Mouse (Mus musculus): ENCODE results near the gene Spryd3. TPM values are rescaled to one million over a fixed set of nuclear protein-coding genes. Genes with fewer than 3 reads are reported as not detected.

The Spryd3 gene
- total and polyA plus RNA-seq, 2 experiments from 2014 or later: 95.6 to 110 TPM

DNA sequence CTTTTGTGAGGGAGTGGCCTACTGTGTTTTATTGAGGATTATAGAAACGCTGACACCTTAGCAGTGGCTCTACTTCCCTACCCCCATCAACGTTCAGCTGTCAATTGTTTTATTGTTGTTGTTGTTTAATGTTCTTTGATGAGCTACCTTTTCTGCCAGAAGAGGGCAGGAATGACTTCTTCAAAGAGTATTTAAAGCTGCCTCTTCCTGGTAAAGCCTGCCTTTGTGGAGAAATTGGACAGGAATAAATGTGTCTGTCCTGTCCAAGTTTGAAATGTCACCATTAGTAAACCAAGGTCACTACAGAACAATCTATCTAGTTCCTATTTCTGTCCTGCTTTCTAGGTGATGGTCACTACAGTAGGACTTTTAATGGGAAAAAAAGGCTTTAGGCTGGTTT is 41.9 kb downstream of the Spryd3 start:
- Histone ChIP-seq H3K4me1 (ENCODE audit: insufficient read depth) (no peaks in the 10 kb centered on the region), H3K27ac (ENCODE audit: low read depth, low read length) (no peak overlapping the region), H3K27me3 (ENCODE audit: insufficient read depth, low read length) (no peaks in the 10 kb centered on the region), H3K9ac (no peak overlapping the region), H3K36me3 (ENCODE audit: insufficient read depth) (peaks cover 87% of the 10 kb centered on the region), H3K4me3 (ENCODE audit: low read depth, low read length) (no peak overlapping the region), H3K4me2 (ENCODE audit: low read depth) (no peak overlapping the region), H3K9me3 (ENCODE audit: low read length) (no peaks in the 10 kb centered on the region)
- no peak for TF ChIP-seq CTCF (IDR thresholded peaks at IDR 0.05; ENCODE audit: low read depth)
- no peak for ATAC-seq
- DNase-seq: no peak
- 63% methylated on average over 2 of the region's 2 CpGs for WGBS

DNA sequence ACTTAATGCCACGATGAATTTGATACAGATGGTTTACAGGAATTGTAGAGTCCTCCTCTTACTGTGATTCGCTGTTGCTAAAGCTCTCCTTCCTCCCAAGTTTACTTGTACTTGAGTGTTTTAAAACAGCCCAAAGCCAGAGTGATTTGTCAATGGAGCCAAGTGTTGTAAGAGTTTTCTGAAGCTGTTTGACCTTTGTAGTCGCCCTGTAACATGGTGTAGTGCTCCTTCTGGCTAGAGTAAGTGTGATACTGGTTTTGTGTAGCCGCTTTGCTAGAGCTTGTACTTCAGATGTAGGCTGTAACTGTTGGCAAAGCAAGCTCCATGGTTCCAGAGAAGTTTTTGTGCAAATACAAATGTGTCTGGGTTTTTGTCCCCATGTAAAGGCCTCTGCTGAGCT is 43.8 kb downstream of the Spryd3 start:
- 93% methylated on average over 4 of the region's 4 CpGs for WGBS
- H3K27ac ChIP-seq (ENCODE audit: low read depth, low read length): no peak overlapping the region
- H3K4me1 ChIP-seq (ENCODE audit: insufficient read depth): no peaks in the 10 kb centered on the region
- H3K9ac ChIP-seq: no peak overlapping the region
- H3K4me3 ChIP-seq (ENCODE audit: low read depth, low read length): no peak overlapping the region
- ATAC-seq (no peak), DNase-seq (no peak)
- H3K27me3 ChIP-seq (ENCODE audit: insufficient read depth, low read length): no peaks in the 10 kb centered on the region
- no peak overlapping the region for H3K4me2 ChIP-seq (ENCODE audit: low read depth)
- H3K36me3 ChIP-seq (ENCODE audit: insufficient read depth): peaks cover 94% of the 10 kb centered on the region
- no peak for TF ChIP-seq CTCF (IDR thresholded peaks at IDR 0.05; ENCODE audit: low read depth)
- H3K9me3 ChIP-seq (ENCODE audit: low read length): no peaks in the 10 kb centered on the region

DNA sequence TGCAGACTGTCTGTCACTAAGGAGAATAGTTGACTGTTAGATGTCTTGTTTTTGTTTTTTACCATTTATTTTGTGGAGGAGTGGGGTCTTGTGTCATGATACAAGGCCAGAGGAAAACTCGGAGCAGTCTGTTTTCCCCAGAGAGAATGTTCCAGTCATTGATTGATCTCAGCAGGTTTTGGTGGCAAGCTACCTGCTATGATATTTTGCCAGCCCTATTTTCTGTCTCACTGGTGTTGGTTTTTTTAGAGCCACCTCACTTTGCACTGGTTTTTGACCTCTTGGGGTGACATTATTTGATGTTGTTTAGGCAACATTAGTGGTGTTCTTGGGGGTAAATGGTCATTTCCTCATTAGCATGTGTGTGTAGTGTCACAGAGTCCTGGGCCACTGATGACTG is 44.3 kb downstream of the Spryd3 start:
- H3K4me3 ChIP-seq (ENCODE audit: low read depth, low read length): no peak overlapping the region
- ATAC-seq (no peak), DNase-seq (no peak)
- 84% methylated on average over 1 of the region's 1 CpGs for WGBS
- H3K4me1 ChIP-seq (ENCODE audit: insufficient read depth): no peaks in the 10 kb centered on the region
- no peaks in the 10 kb centered on the region for H3K9me3 ChIP-seq (ENCODE audit: low read length)
- H3K27ac ChIP-seq (ENCODE audit: low read depth, low read length): no peak overlapping the region
- H3K4me2 ChIP-seq (ENCODE audit: low read depth): no peak overlapping the region
- H3K9ac ChIP-seq: no peak overlapping the region
- H3K36me3 ChIP-seq (ENCODE audit: insufficient read depth): peaks cover 98% of the 10 kb centered on the region
- no peak for TF ChIP-seq CTCF (IDR thresholded peaks at IDR 0.05; ENCODE audit: low read depth)
- H3K27me3 ChIP-seq (ENCODE audit: insufficient read depth, low read length): no peaks in the 10 kb centered on the region

DNA sequence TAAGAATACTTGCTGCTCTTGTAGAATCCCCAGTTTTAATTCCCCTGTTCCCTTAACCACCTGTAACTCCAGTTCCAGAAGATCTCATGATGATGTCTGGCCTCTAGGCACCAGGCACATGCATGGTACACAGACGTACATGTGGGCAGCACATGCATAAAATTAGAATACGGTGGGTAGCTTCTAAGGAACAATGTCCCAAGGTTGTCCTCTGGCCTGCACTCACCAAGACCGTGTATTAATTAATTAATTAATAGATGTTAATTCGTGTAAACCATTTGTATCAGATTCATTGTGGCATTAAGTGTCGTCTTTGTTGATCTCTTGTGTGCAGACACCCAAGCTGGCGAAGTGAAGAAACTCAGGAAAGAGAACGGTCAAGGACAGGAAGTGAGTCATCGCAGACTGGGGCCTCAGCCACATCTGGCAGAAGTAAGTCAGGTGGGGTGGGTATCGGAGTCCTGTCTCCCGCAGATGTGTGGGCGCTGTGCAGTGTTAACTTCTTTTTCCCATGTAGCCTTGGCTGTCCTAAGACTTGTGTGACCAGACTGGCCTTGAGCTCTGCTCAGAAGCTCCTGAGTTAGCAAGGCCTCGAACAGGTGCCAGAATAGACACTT is 44.9 kb downstream of the Spryd3 start:
- Histone ChIP-seq H3K9me3 (ENCODE audit: low read length) (no peaks in the 10 kb centered on the region), H3K4me3 (ENCODE audit: low read depth, low read length) (no peak overlapping the region), H3K27ac (ENCODE audit: low read depth, low read length) (no peak overlapping the region), H3K4me2 (ENCODE audit: low read depth) (no peak overlapping the region), H3K4me1 (ENCODE audit: insufficient read depth) (no peaks in the 10 kb centered on the region), H3K27me3 (ENCODE audit: insufficient read depth, low read length) (no peaks in the 10 kb centered on the region), H3K9ac (no peak overlapping the region), H3K36me3 (ENCODE audit: insufficient read depth) (peaks cover 96% of the 10 kb centered on the region)
- WGBS: 90% methylated on average over 12 of the region's 12 CpGs
- no peak for TF ChIP-seq CTCF (IDR thresholded peaks at IDR 0.05; ENCODE audit: low read depth)
- ATAC-seq: no peak
- no peak for DNase-seq

DNA sequence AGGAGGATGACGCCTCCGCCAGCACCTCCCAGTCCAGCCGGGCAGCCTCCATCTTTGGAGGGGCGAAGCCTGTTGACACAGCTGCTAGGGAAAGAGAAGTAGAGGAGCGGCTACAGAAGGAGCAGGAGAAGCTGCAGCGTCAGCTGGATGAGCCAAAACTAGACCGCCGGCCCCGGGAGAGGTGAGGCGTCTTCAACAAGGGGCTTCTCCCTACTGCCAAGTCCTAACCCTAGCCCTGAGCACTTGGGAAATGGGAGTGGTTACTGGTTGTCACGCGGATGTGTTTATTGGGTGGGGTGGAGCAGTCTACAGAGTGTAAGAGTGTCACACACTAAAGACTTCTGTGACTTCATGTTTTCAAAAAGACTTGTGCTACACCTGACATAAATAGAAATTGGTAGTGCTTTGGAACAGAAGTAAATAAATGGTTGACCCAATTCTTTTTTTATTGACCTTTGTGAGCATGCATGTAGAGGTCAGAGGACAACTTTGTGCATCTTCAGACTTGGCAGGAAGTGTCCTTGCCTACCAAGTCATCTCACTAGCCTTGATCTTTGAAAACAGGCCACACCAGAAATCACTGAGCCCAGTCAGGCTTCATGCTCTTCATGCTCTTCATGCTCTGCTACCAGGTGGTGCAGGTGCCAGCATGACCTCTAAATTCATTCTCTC is 46.0 kb downstream of the Spryd3 start:
- WGBS: 85% methylated on average over 12 of the region's 12 CpGs
- ATAC-seq (no peak), DNase-seq (no peak)
- no peak for TF ChIP-seq CTCF (IDR thresholded peaks at IDR 0.05; ENCODE audit: low read depth)
- Histone ChIP-seq H3K4me1 (ENCODE audit: insufficient read depth) (no peaks in the 10 kb centered on the region), H3K27ac (ENCODE audit: low read depth, low read length) (no peak overlapping the region), H3K4me2 (ENCODE audit: low read depth) (no peak overlapping the region), H3K4me3 (ENCODE audit: low read depth, low read length) (no peak overlapping the region), H3K9me3 (ENCODE audit: low read length) (no peaks in the 10 kb centered on the region), H3K36me3 (ENCODE audit: insufficient read depth) (peaks cover 94% of the 10 kb centered on the region), H3K27me3 (ENCODE audit: insufficient read depth, low read length) (no peaks in the 10 kb centered on the region), H3K9ac (no peak overlapping the region)

DNA sequence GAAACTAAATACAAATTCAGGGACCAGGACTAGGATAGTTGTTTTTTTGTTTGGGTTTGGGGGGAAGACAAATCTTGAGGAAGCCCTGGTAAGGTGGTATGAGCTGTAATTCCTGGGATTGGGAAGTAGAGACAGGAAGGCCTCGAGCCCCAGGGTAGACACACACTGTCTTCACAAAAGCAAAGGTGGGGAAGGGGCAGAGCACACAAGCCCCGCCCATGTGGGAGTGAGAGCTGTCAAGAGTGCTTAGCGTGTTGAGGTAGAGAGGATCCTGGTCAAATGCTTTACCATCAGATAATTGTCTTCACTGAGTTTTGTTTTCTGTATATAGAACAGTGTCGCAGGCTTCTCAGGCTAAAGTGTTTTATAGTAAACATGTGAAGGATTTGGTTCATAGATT is 53.0 kb downstream of the Spryd3 start:
- Histone ChIP-seq H3K36me3 (ENCODE audit: insufficient read depth) (peaks cover 52% of the 10 kb centered on the region), H3K4me1 (ENCODE audit: insufficient read depth) (no peaks in the 10 kb centered on the region), H3K27me3 (ENCODE audit: insufficient read depth, low read length) (no peaks in the 10 kb centered on the region), H3K27ac (ENCODE audit: low read depth, low read length) (no peak overlapping the region), H3K4me2 (ENCODE audit: low read depth) (no peak overlapping the region), H3K9me3 (ENCODE audit: low read length) (no peaks in the 10 kb centered on the region), H3K4me3 (ENCODE audit: low read depth, low read length) (no peak overlapping the region), H3K9ac (no peak overlapping the region)
- TF ChIP-seq CTCF (IDR thresholded peaks at IDR 0.05; ENCODE audit: low read depth): no peak
- 87% methylated on average over 4 of the region's 4 CpGs for WGBS
- DNase-seq (no peak), ATAC-seq (no peak)

DNA sequence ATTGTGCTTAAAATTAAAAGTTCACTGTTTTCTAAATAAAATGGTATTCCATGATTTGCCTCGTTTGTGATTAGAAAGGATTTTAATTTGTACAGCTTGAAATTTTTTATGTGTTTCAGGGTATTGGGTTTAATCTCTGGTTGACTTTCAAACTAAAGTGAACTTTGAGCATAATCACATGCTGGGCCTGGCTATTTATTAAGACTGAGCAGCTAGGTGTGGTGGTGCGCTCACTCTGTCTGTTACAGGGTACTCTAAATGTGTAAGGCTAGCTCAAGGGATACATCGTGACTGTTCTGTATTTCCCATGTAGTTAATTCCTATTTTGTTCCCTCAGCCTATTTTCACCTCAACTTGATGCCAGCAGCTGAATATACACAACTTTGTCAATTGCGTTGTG is 53.9 kb downstream of the Spryd3 start:
- ATAC-seq (no peak), DNase-seq (no peak)
- no peak overlapping the region for H3K4me3 ChIP-seq (ENCODE audit: low read depth, low read length)
- H3K36me3 ChIP-seq (ENCODE audit: insufficient read depth): peaks cover 43% of the 10 kb centered on the region
- H3K27me3 ChIP-seq (ENCODE audit: insufficient read depth, low read length): no peaks in the 10 kb centered on the region
- no peak overlapping the region for H3K27ac ChIP-seq (ENCODE audit: low read depth, low read length)
- no peaks in the 10 kb centered on the region for H3K4me1 ChIP-seq (ENCODE audit: insufficient read depth)
- TF ChIP-seq CTCF (IDR thresholded peaks at IDR 0.05; ENCODE audit: low read depth): no peak
- H3K4me2 ChIP-seq (ENCODE audit: low read depth): no peak overlapping the region
- H3K9me3 ChIP-seq (ENCODE audit: low read length): no peaks in the 10 kb centered on the region
- no peak overlapping the region for H3K9ac ChIP-seq
- 95% methylated on average over 4 of the region's 4 CpGs for WGBS
